Mouse (Mus musculus): Measurements from ENCODE around the gene Pias3. TPM values are rescaled to one million over a fixed set of nuclear protein-coding genes. Genes with fewer than 3 reads are reported as not detected.
"Not testable (repeated sequence)": the region's sequence is repeated elsewhere in the genome, so short reads cannot be mapped to it uniquely, and the experiment has no call there.

Gene Pias3
- total RNA-seq (2021), result 10 to 100 TPM; 23.9 to 24.3 TPM

GRCm38 (mm10) chr3:96696198-96696765 is at the start of gene Pias3:
Gene Pias3 (plus strand): TSS chr3:96696384.
- peak; percentile 59 to 61 for DNase-seq (ENCODE audit: low spot score in 2 of 2)
- intact Hi-C loops (cut with DNase I), result loop anchor here (2.0 kb wide), 1 partner anchor 25 kb away; the partner anchor contains the start of gene Ankrd35

DNA sequence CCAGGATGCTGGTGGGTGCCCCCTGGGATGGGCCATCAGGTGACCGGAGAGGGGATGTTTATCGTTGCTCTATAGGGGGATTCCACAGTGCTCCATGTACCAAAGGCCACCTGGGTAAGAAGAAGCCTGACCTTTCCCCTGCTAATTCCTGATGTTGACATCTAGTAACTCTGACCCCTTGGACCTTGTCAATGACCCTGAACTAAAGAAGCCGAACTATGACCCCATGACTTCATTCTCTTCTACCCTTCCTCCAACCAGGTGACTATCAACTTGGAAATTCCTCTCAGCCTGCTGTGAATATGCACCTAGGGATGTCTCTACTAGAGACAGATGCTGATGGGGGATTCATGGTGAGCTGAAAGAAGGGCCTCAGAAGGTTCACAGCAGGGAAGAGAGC is 48.8 kb upstream of the Pias3 start:
- no peak for DNase-seq (ENCODE audit: low spot score in 2 of 2)
- intact Hi-C loops (cut with DNase I), result no loop called here

DNA sequence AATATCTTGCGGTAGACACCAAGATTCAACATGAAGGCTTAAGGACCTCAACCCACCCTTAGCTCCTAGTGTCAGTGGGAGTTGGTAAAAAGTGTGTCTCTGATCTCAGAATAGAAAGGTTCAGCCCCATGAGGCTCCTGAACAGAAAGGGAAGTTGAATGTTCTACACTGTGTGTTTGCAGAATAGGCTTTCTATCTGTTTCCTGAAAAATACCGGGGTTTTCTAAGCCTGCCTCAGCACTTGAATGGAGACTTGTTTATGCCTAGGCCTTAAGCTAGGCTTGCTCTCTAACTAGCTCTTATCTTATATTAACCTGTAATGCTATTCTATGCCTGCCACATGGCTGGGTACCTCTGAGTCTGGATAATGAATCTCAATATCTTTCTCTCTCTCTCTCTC is 35.3 kb upstream of the Pias3 start:
- no peak for DNase-seq (ENCODE audit: low spot score in 2 of 2)
- intact Hi-C loops (cut with DNase I), result no loop called here

DNA sequence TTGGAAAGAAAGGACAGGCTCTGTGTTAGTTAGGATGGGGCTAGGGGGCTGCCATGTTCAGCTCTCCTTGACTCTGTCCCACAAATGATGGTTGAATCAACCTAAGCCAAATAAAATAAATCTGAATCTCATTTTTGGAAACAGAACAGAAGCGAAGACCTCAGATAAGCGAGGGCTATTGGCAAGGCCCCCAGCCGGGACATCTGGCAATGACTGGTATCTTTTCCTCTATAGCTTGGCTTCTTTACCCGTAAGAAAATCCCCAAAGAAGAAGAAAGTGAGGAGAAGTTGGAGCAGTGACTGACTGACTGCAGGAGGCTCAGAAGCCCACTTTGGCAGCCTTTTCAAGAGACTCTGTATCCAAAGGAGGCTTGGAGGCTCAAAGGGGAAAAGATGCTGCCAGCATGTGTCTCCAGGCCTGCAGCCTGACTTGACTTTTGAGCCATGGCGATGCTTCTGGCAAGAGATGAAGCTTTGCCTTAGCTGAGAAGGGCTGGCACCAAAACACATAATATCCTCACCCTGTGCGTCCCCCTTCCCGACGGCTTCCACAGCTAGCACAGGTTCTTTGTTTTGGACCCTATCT is 33.4 kb upstream of the Pias3 start:
- no peak for DNase-seq (ENCODE audit: low spot score in 2 of 2)
- intact Hi-C loops (cut with DNase I), result no loop called here

- DNase-seq (ENCODE audit: low spot score in 2 of 2), result peak; percentile 87 to 88
- intact Hi-C loops (cut with DNase I), result no loop called here
These were observed 32.5 kb upstream of the Pias3 start for GRCm38 (mm10) chr3:96663432-96664239.

DNA sequence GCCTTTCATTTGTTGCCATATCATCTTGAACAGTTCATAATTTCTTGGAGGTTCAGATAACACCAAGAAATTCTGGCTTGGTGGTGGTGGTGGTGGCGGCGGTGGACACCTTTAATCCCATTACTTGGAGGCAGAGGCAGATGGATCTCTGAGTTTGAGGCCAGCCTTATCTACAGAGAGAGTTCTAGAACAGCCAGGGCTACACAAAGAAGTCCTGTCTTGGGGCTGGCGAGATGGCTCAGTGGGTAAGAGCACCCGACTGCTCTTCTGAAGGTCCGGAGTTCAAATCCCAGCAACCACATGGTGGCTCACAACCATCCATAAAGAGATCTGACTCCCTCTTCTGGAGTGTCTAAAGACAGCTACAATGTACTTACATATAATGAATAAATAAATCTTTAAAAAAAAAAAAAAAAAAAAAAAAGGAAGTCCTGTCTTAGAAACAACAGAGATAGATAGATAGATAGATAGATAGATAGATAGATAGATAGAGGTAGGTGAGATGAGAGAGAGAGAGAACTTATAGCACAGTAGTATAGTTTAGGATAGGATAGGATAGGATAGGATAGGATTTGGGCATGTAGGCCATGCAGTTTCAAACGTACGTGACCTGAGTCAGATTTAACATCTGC is 30.3 kb upstream of the Pias3 start:
- DNase-seq (ENCODE audit: low spot score in 2 of 2); intact Hi-C loops (cut with DNase I): not testable (repeated sequence)

GRCm38 (mm10) chr3:96666916-96667315 is 29.3 kb upstream of the Pias3 start:
- intact Hi-C loops (cut with DNase I), result no loop called here
- no peak for DNase-seq (ENCODE audit: low spot score in 2 of 2)

GRCm38 (mm10) chr3:96667316-96667715 is 28.9 kb upstream of the Pias3 start:
- no peak for DNase-seq (ENCODE audit: low spot score in 2 of 2)
- intact Hi-C loops (cut with DNase I), result no loop called here

GRCm38 (mm10) chr3:96668424-96669067 is 27.6 kb upstream of the Pias3 start:
- intact Hi-C loops (cut with DNase I), result no loop called here
- DNase-seq (ENCODE audit: low spot score in 2 of 2), result no peak

GRCm38 (mm10) chr3:96669727-96670468 is 26.3 kb upstream of the Pias3 start, which contains the start of gene Ankrd35:
Gene Ankrd35 (plus strand): TSS chr3:96670131.
- intact Hi-C loops (cut with DNase I), result loop anchor here (2.0 kb wide), 1 partner anchor 27 kb away; the partner anchor contains the start of gene Pias3
- peak; percentile 66 to 67 for DNase-seq (ENCODE audit: low spot score in 2 of 2)

DNA sequence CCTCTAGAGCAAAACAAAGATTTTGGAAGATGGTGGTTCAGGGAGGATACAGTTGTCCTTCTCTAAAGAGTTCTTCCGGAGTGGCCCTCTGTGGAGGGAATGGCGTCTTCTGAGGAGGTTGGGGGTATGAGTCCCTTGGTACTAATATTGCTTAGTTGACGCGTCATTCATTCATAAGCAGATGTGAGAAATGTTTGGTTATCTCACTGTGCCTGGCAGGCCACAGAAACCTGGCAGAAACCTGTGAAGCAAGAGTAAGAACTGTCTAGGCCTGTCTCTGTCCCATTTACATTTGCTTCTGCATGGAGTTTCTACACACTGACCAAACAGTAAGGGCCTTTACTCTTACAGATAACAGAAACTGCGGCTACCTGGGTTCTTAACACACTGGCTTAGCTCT is 24.7 kb upstream of the Pias3 start:
- no peak for DNase-seq (ENCODE audit: low spot score in 2 of 2)
- intact Hi-C loops (cut with DNase I), result loop anchor here (2.0 kb wide), 1 partner anchor 25 kb away; the partner anchor contains the start of gene Pias3

GRCm38 (mm10) chr3:96673514-96673913 is 22.7 kb upstream of the Pias3 start:
- DNase-seq (ENCODE audit: low spot score in 2 of 2), result no peak
- intact Hi-C loops (cut with DNase I), result no loop called here

- DNase-seq (ENCODE audit: low spot score in 2 of 2), result no peak
- intact Hi-C loops (cut with DNase I), result no loop called here
These were observed 21.7 kb upstream of the Pias3 start for GRCm38 (mm10) chr3:96674442-96674841.

DNA sequence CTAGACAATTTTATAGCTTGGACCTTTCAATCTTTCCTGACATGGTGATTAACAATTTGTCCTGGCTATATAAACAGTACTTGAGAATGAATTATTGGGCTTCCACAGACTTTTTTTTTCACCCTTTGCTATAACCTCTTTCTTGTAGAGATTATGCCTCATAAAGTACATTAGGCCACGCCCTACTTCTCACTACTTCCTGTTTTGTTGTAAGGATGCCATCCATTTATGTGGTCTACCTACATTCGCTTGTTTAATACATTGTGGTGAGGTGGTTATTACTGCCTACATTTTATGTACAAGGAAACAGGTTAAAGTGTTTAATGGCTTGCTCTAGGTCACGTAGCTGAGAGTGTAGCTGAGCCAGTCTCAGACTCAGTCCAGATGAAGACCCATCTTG is 21.0 kb upstream of the Pias3 start:
- intact Hi-C loops (cut with DNase I), result no loop called here
- no peak for DNase-seq (ENCODE audit: low spot score in 2 of 2)

GRCm38 (mm10) chr3:96675690-96676089 is 20.5 kb upstream of the Pias3 start:
- intact Hi-C loops (cut with DNase I), result no loop called here
- DNase-seq (ENCODE audit: low spot score in 2 of 2), result no peak

DNA sequence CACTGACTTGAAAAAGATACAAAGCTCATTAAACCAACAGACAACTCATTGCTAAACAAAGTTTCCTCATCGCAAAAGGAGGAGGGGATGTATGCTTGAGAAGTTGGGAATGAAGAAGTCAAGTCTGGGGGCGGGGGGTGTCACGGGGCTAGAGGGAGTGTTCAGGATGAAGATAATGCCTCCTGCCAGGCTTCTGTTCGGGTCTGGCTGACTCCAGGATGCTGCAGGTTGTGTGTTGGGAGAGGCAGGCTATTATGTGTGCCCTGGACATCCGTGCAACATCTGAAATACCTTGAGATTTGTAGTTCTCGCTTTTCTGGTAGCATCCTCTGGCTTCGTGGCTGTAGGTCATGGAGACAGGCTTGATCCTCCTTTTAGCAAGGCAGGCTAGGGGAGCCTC is 17.7 kb upstream of the Pias3 start:
- intact Hi-C loops (cut with DNase I), result no loop called here
- no peak for DNase-seq (ENCODE audit: low spot score in 2 of 2)

DNA sequence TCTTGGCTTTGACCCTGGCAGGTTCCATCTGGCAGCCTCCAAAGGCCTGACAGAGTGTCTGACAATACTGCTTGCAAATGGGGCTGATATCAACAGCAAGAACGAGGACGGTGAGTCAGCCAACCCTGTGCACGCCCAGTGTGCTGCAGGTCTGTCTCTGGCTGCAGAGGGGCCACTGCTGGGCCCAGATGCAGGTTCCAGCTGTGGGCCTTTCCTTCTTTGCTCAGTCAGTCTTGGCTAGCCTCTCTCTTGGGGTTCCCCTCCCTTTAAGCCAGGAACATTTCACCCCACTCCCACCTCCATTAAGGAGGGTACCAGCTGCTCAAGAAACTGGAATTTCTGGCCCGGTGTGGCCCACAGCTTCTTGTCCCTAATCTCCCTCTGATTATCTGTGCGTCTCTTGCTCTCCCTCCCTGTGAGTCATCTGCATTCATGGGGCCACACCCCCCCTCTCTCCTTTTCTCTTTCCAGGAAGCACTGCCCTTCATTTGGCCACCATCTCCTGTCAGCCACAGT is 17.0 kb upstream of the Pias3 start:
- DNase-seq (ENCODE audit: low spot score in 2 of 2), result no peak
- intact Hi-C loops (cut with DNase I), result no loop called here

DNA sequence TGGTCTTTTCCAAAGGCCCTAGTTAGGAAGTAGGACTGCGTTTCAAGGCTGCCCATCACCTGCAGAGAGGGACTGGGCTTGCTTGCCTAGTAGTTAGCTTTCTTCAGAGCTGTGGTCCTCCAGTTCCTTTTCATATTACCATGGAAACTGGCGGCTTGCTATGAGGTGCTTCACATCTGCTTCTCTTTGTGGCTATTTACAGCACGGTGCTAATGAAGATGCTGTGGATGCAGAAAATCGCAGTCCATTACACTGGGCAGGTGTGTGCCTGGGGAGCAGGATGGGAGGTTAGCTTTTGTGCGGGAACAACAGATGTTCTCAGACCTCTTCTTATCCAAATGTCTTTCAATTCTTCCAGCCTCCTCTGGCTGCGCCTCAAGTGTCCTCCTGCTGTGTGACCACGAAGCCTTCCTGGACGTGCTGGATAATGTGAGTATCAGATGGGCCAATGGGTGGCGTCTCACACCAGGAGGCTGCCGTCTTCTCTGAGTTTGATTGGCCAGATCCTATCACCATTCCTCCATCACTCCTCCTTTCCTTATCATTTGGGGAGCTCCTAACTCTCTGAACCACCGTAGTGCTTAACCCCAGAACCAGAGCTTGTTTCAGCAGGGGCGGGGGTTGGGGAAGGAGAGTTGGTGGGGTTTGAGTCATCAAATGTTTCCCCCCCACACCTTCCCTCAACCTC is 15.8 kb upstream of the Pias3 start:
- DNase-seq (ENCODE audit: low spot score in 2 of 2), result no peak
- intact Hi-C loops (cut with DNase I), result no loop called here
